Mouse (Mus musculus) kidney, postnatal 0 days (tissue): ENCODE data around the gene Rassf1. TPM values are rescaled to one million over a fixed set of nuclear protein-coding genes. Genes with fewer than 3 reads are reported as not detected.

Experiments
- ATAC-seq: fragments of 200-750 bp; cut with Nextera tagmentation; replicated peaks from 2 replicates; pipeline ENCODE4 v1.8.0; 2017; ENCODE audit warnings: low read depth, moderate number of reproducible peaks, moderate TSS enrichment, moderate library complexity; ENCODE audit not compliant: low FRiP score
- DNase-seq: peaks from one replicate; pipeline ENCODE4 v3.0.0-alpha.2; 2016; ENCODE audit warnings: low spot score
- H3K27ac ChIP-seq: fragments of 300-500 bp; sonication (generic); 2 replicates; pipeline ENCODE4 v1.5.1; 2014; ENCODE audit warnings: mild to moderate bottlenecking
- H3K27me3 ChIP-seq: fragments of 300-500 bp; sonication (generic); 2 replicates; pipeline ENCODE4 v1.6.1; 2014; ENCODE audit warnings: low read length, mixed read lengths; ENCODE audit not compliant: insufficient read depth
- H3K36me3 ChIP-seq: fragments of 300-500 bp; sonication (generic); 2 replicates; pipeline ENCODE4 v1.6.1; 2014; ENCODE audit warnings: low read length, mixed read lengths; ENCODE audit not compliant: insufficient read depth
- H3K4me1 ChIP-seq: fragments of 300-500 bp; sonication (generic); replicated peaks from 2 replicates; pipeline ENCODE4 v1.6.1; 2014; ENCODE audit warnings: antibody characterized with exemption, low read length, mixed read lengths; ENCODE audit not compliant: insufficient read depth
- H3K4me2 ChIP-seq: fragments of 300-500 bp; sonication (generic); 2 replicates; pipeline ENCODE4 v1.6.1; 2014; ENCODE audit warnings: mild to moderate bottlenecking, low read length, moderate library complexity, mixed read lengths
- H3K4me3 ChIP-seq: fragments of 300-500 bp; sonication (generic); replicated peaks from 2 replicates; pipeline ENCODE4 v1.5.1; 2014; ENCODE audit warnings: low read depth, low read length
- H3K9ac ChIP-seq: fragments of 300-500 bp; sonication (generic); 2 replicates; pipeline ENCODE4 v1.6.1; 2014; ENCODE audit warnings: low read depth, low read length
- H3K9me3 ChIP-seq: fragments of 300-500 bp; sonication (generic); replicated peaks from 2 replicates; pipeline ENCODE4 v1.6.1; 2016; ENCODE audit warnings: low read length, inconsistent platforms, mixed read lengths
- CTCF ChIP-seq: IDR thresholded peaks from 2 replicates; pipeline ENCODE4 v1.5.1; 2016; ENCODE audit warnings: antibody characterized with exemption, low read depth, mild to moderate bottlenecking, moderate library complexity
- WGBS: fragments of 180-500 bp; shearing (Covaris S2); extraction: QIAGEN DNeasy Blood & Tissue Kit; methylation state at CpG from one replicate; pipeline ENCODE4 v1.1.7; 2014; 5-methylcytosine and 5-hydroxymethylcytosine counted together
- polyA plus RNA-seq: library from polyadenylated mRNA; unstranded; fragments of >200 nt; fragmentation: Nextera tagmentation; extraction: Ambion mirVana; gene quantifications from 2 replicates; pipeline ENCODE4 v1.2.1, GENCODE M21; 2015

Gene Rassf1
- polyA plus RNA-seq, 1 experiment from 2014 or later = 49.8 TPM

DNA sequence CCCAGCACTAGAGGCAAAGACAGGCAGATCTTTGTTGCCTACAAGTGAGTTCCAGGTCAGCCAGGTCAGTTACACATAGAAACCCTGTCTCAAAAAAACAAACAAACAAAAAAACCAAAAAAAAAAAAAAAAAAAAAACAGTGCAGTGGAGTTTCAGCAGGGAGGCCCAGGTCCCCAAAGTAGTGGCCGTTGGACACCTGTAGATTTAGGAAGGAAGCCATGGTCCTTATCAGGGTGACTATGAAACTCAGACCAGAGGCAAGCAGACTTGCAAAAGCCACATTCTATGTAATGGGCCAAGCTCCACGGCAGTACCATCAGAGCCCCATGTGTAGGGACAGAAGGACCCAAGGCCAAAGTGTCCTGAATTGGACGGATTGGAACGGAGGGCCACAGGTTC, 30.2 kb downstream of the Rassf1 start:
- Histone ChIP-seq H3K27me3 (no peaks in the 10 kb centered on the region), H3K27ac (peak overlapping the region; percentile 96; the same call in 1 of the 2 replicates), H3K4me2 (peak overlapping the region; percentile 90), H3K4me1 (peaks cover 17% of the 10 kb centered on the region), H3K9me3 (no peaks in the 10 kb centered on the region), H3K36me3 (peaks cover 8% of the 10 kb centered on the region; the same call in 1 of the 2 replicates), H3K9ac (peak overlapping the region; percentile 86), H3K4me3 (peak overlapping the region; percentile 63)
- ATAC-seq (no peak), DNase-seq (no peak)
- 77% methylated on average over 4 of the region's 4 CpGs for WGBS
- TF ChIP-seq CTCF = no peak

GRCm38 (mm10) chr9:107582509-107583062, 31.2 kb downstream of the Rassf1 start:
- Histone ChIP-seq H3K4me2 (no peak overlapping the region), H3K4me3 (no peak overlapping the region), H3K4me1 (peaks cover 11% of the 10 kb centered on the region; the same call in 1 of the 2 replicates), H3K27ac (no peak overlapping the region), H3K9me3 (no peaks in the 10 kb centered on the region), H3K9ac (0 out of 2 replicates have a peak overlapping the region, but pooled peaks have one; percentile 13), H3K36me3 (peaks cover 8% of the 10 kb centered on the region; the same call in 1 of the 2 replicates), H3K27me3 (no peaks in the 10 kb centered on the region)
- DNase-seq (no peak), ATAC-seq (no peak)
- TF ChIP-seq CTCF = no peak
- 88% methylated on average over 7 of the region's 7 CpGs for WGBS

GRCm38 (mm10) chr9:107583174-107583573, 31.8 kb downstream of the Rassf1 start:
- Histone ChIP-seq H3K9me3 (no peaks in the 10 kb centered on the region), H3K27me3 (no peaks in the 10 kb centered on the region), H3K4me1 (peaks cover 11% of the 10 kb centered on the region), H3K36me3 (peaks cover 8% of the 10 kb centered on the region; the same call in 1 of the 2 replicates), H3K4me2 (no peak overlapping the region), H3K4me3 (no peak overlapping the region), H3K9ac (0 out of 2 replicates have a peak overlapping the region, but pooled peaks have one; percentile 13), H3K27ac (no peak overlapping the region)
- TF ChIP-seq CTCF = no peak
- ATAC-seq (no peak), DNase-seq (no peak)
- WGBS = 95% methylated on average over 14 of the region's 14 CpGs

DNA sequence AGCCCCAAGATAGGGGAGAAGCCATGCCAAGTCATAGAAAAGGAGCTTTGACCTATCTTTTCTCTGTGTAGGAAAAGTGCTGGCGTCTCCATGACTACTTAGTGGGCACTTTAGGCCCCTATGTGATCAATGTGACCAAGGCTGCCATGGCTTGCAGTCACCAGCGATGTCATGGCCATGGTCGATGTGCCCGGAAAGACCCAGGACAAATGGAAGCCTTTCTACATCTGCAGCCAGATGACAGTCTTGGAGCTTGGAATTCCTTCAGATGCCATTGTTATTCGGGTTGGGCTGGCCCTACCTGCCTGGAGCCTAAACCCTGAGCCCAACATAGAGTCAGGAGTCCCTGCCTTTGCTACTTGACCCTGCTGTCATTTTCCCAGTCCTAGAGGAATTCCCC, 35.1 kb downstream of the Rassf1 start:
- no peak overlapping the region for H3K4me2 ChIP-seq
- no peak overlapping the region for H3K4me3 ChIP-seq
- TF ChIP-seq CTCF = no peak
- 85% methylated on average over 5 of the region's 5 CpGs for WGBS
- H3K27me3 ChIP-seq = no peaks in the 10 kb centered on the region
- ATAC-seq = no peak
- no peaks in the 10 kb centered on the region for H3K9me3 ChIP-seq
- no peak overlapping the region for H3K9ac ChIP-seq
- no peak overlapping the region for H3K27ac ChIP-seq
- H3K4me1 ChIP-seq = peaks cover 16% of the 10 kb centered on the region
- peaks cover 24% of the 10 kb centered on the region for H3K36me3 ChIP-seq
- no peak for DNase-seq

DNA sequence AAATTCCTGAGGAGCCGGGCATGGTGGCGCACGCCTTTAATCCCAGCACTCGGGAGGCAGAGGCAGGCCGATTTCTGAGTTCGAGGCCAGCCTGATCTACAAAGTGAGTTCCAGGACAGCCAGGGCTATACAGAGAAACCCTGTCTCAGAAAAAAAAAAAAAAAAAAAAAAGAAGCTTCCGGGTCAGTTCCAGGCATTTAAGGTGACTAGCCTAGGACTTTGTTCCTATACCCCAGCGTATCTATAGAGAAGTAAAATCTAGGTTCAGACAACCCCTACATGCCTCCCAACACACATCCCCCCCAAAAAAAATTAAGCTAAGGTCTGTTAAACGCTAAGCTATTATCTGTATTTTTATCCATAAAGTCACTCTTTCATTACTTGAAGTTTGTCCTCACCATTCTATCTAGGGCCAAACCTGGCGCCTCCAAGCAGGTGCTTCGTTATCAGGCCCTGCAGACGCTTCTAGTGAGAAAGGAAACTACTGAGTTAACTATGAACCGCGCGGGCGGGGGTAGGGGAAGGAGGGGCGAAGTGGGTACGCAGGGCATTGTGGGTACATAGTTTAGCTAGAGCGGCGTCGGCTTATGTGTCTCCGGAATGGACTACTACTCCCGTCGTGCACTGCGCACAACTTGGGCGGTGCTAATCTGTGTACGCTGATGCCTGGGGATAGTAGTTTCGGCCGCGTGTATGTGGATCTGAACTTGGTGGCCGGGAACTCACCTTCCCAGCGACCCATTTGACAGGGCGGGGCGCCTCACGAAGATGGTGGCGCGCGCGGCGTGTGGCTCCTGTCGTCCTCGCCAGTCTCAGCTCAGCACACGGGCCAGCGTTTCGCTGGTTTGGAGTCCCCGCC, 35.8 kb downstream of the Rassf1 start, which contains the start of gene Ifrd2:
TSS of gene Ifrd2 (plus strand) at position 669 of the 859 bp plus-strand sequence.
- DNase-seq (peak; percentile 99), ATAC-seq (peak; percentile 96)
- Histone ChIP-seq H3K9ac (peak within 1 kb of the TSS; percentile 52), H3K36me3 (peaks cover 26% of the 10 kb centered on the region), H3K4me3 (peak within 1 kb of the TSS; percentile 56), H3K4me1 (peaks cover 16% of the 10 kb centered on the region), H3K27ac (no peak within 1 kb of the TSS), H3K9me3 (no peaks in the 10 kb centered on the region), H3K27me3 (no peaks in the 10 kb centered on the region), H3K4me2 (peak within 1 kb of the TSS; percentile 74)
- 15% methylated on average over 46 of the region's 46 CpGs for WGBS
- no peak for TF ChIP-seq CTCF

- no peaks in the 10 kb centered on the region for H3K27me3 ChIP-seq
- H3K4me2 ChIP-seq = peak overlapping the region; percentile 74
- peak overlapping the region; percentile 56 for H3K4me3 ChIP-seq
- H3K36me3 ChIP-seq = peaks cover 28% of the 10 kb centered on the region
- DNase-seq (peak; percentile 34), ATAC-seq (peak; percentile 34)
- H3K9me3 ChIP-seq = no peaks in the 10 kb centered on the region
- WGBS = 2% methylated on average over 33 of the region's 33 CpGs
- H3K9ac ChIP-seq = peak overlapping the region; percentile 52
- TF ChIP-seq CTCF = no peak
- H3K4me1 ChIP-seq = peaks cover 12% of the 10 kb centered on the region
- H3K27ac ChIP-seq = no peak overlapping the region
These were observed 36.7 kb downstream of the Rassf1 start for GRCm38 (mm10) chr9:107587833-107588639.
